Mouse (Mus musculus) lung, adult 2 months (tissue): Measurements from ENCODE around the gene Lhb. TPM values are rescaled to one million over a fixed set of nuclear protein-coding genes. Genes with fewer than 3 reads are reported as not detected.
A peak's percentile ranks its signal among the peaks of the same experiment; 100 is the strongest.

Experiments
- DNase-seq: peaks from one replicate; pipeline ENCODE4 v3.0.0; 2022
- H3K4me1 ChIP-seq: fragments of 200-500 bp; 2 replicates; pipeline ENCODE4 v1.6.1; 2011; ENCODE audit warnings: low read length; ENCODE audit not compliant: control insufficient read depth, insufficient read depth
- H3K4me3 ChIP-seq: fragments of 200-500 bp; replicated peaks from 2 replicates; pipeline ENCODE3; 2011; ENCODE audit warnings: low read depth, mild to moderate bottlenecking, control low read depth, low read length; ENCODE audit errors: extremely low read depth
- CTCF ChIP-seq: fragments of 200-500 bp; IDR thresholded peaks from 2 replicates; pipeline ENCODE4 v1.5.1; 2011; ENCODE audit warnings: mild to moderate bottlenecking, low read length, control low read depth; ENCODE audit not compliant: insufficient read depth
- POLR2A ChIP-seq: fragments of 200-500 bp; IDR thresholded peaks from 2 replicates; pipeline ENCODE4 v1.6.1; 2011; ENCODE audit warnings: low read depth, mild to moderate bottlenecking, control low read depth, low read length, borderline replicate concordance; ENCODE audit errors: extremely low read depth
- WGBS: fragments of 180-500 bp; shearing (Covaris S2); methylation state at CpG from one replicate; pipeline ENCODE4 v1.1.7; 2018; 5-methylcytosine and 5-hydroxymethylcytosine counted together
- polyA plus RNA-seq: library from polyadenylated mRNA; depleted of rRNA; stranded (reverse); fragments of >200 nt; gene quantifications from 2 replicates; pipeline ENCODE4 v1.2.3, GENCODE M21; 2012

Gene Lhb
- polyA plus RNA-seq, 1 experiment, result 26.5 TPM

GRCm38 (mm10) chr7:45405091-45406075 lies 15.2 kb upstream of the Lhb start, which contains the start of gene Kcna7:
Kcna7 (plus strand) TSS chr7:45405653.
- Histone ChIP-seq H3K4me1 (peaks cover 2% of the 10 kb centered on the region; the same call in 1 of the 2 replicates), H3K4me3 (peak within 1 kb of the TSS; percentile 16)
- 8% methylated on average over 28 of the region's 28 CpGs for WGBS
- TF ChIP-seq POLR2A (no peak), CTCF (peak; percentile 77)
- DNase-seq, result peak; percentile 85

DNA sequence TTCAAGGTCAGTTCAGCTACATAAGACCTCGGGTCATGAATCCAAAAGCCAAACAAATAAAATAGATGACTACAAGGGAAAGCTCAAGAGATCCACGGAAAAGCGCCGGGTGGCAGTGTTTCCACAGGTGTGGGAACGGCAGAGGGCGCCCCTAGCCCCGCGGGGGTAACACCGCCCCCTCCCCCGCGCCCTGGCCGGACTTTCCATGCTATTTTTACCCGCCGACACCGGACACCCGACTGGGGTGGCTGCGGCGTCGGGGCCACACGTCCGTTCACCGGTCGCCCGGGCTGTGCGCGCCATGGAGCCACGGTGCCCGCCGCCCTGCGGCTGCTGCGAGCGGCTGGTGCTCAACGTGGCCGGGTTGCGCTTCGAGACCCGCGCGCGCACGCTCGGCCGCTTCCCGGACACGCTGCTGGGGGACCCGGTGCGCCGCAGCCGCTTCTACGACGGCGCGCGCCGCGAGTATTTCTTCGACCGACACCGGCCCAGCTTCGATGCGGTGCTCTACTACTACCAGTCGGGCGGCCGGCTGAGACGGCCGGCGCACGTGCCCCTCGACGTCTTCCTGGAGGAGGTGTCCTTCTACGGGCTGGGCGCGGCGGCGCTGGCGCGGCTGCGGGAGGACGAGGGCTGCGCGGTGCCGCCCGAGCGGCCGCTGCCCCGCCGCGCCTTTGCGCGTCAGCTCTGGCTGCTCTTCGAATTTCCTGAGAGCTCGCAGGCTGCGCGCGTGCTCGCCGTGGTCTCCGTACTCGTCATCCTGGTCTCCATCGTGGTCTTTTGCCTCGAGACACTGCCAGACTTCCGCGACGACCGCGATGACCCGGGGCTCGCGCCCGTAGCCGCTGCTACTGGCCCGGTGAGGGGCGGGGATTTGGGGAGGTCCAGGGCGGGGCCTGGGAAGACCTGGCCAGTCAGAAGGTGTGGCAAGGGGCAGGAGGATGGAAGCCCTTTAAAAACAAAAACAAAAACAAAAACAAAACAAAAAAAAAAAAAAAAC lies 14.2 kb upstream of the Lhb start:
- TF ChIP-seq POLR2A (no peak), CTCF (no peak)
- WGBS, result under 1% methylated on average over 114 of the region's 114 CpGs
- H3K4me3 ChIP-seq, result peak overlapping the region; percentile 39
- peaks cover 2% of the 10 kb centered on the region; the same call in 1 of the 2 replicates for H3K4me1 ChIP-seq
- peak; percentile 51 for DNase-seq

DNA sequence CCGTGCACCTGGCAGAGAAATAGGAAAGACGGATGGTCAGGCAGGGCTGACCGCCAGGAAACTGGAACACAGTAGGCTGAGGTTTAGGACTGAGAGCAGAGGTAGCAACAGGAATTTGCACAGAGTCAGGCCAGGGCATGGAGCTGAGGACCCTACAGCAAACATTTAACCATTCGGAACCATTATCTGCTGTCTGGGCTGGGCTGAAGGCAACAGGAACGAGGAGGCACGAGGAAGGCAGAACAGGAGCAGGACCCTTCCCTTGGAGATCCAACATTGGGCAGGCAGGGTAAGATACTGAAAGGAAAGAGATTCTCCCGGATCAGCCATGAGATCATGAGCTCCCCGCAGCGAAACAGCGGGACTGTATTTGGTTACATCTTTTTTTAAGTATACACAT lies 12.8 kb upstream of the Lhb start:
- Histone ChIP-seq H3K4me1 (peaks cover 2% of the 10 kb centered on the region; the same call in 1 of the 2 replicates), H3K4me3 (no peak overlapping the region)
- 69% methylated on average over 10 of the region's 10 CpGs for WGBS
- DNase-seq, result no peak
- TF ChIP-seq POLR2A (no peak), CTCF (no peak)

- H3K4me1 ChIP-seq, result peaks cover 4% of the 10 kb centered on the region; the same call in 1 of the 2 replicates
- DNase-seq, result no peak
- 63% methylated on average over 7 of the region's 7 CpGs for whole genome bisulfite sequencing
- H3K4me3 ChIP-seq, result no peak overlapping the region
- TF ChIP-seq POLR2A (no peak), CTCF (no peak)
These were observed 12.3 kb upstream of the Lhb start for GRCm38 (mm10) chr7:45408351-45408750.

GRCm38 (mm10) chr7:45408949-45409348 lies 11.7 kb upstream of the Lhb start:
- H3K4me3 ChIP-seq, result no peak overlapping the region
- peaks cover 4% of the 10 kb centered on the region; the same call in 1 of the 2 replicates for H3K4me1 ChIP-seq
- WGBS, result 88% methylated on average over 17 of the region's 17 CpGs
- no peak for TF ChIP-seq CTCF
- TF ChIP-seq POLR2A, result no peak
- DNase-seq, result no peak

DNA sequence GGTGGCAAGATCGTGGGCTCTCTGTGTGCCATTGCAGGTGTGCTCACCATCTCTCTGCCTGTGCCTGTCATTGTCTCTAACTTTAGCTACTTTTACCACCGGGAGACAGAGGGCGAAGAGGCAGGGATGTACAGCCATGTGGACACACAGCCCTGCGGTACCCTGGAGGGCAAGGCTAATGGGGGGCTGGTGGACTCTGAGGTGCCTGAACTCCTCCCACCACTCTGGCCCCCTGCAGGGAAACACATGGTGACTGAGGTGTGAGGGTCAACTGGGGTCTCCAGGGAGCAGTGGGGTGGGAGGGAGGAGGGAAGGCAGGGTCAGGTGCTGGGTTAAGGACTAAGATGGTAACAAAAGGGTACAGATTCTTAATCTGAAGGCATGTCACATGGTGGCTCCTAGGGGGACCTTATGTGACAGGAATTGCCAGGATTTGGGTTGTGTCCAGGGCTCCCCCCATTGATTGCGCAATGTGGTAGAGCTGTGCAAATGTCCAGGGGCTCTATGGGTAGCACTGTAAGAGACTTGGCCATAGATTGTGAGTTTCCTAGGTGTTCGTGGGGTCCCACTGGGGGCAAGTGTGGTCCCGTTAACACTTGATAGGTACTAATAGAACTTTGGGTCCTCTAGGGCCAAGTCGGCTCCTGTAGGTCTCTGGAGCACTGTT lies 11.0 kb upstream of the Lhb start:
- Histone ChIP-seq H3K4me1 (peaks cover 6% of the 10 kb centered on the region; the same call in 1 of the 2 replicates), H3K4me3 (no peak overlapping the region)
- TF ChIP-seq CTCF (no peak), POLR2A (no peak)
- no peak for DNase-seq
- WGBS, result 87% methylated on average over 8 of the region's 8 CpGs

DNA sequence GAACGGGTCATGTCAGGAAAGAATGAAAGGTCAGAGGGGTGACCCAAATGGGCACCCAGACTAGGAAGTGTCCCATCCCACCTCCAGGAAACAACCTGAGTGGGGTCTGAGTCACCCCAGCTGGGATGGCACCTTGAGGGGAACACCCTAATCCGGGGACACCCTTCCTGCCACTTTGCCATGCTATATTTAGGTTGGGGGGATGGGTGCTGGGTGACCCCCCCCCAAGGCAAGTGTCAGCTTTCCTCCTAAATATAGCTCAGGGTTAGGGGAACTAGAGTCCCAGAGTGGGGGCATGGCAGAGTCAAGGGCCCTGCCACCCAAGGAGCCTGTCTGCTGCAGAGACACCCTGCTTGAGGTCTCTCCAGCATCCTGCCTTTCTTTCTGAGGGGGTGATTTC lies 8.2 kb upstream of the Lhb start:
- WGBS, result 52% methylated on average over 2 of the region's 2 CpGs
- DNase-seq, result no peak
- H3K4me3 ChIP-seq, result no peak overlapping the region
- peaks cover 4% of the 10 kb centered on the region; the same call in 1 of the 2 replicates for H3K4me1 ChIP-seq
- TF ChIP-seq CTCF, result no peak
- no peak for TF ChIP-seq POLR2A

- no peak for DNase-seq
- TF ChIP-seq POLR2A (no peak), CTCF (no peak)
These were observed 7.3 kb upstream of the Lhb start, which contains the start of gene Ntf5 for GRCm38 (mm10) chr7:45413113-45413863. Ntf5 (plus strand) TSS chr7:45413695.

More at GRCm38 (mm10) chr7:45413113-45413863, 7.3 kb upstream of the Lhb start, which contains the start of gene Ntf5:
- WGBS, result 3% methylated on average over 45 of the region's 45 CpGs
- Histone ChIP-seq H3K4me1 (peaks cover 4% of the 10 kb centered on the region; the same call in 1 of the 2 replicates), H3K4me3 (peak within 1 kb of the TSS; percentile 10)
